Mouse (Mus musculus) adrenal gland, postnatal 10 days (tissue): ENCODE results near the gene Usp49. TPM values are rescaled to one million over a fixed set of nuclear protein-coding genes. Genes with fewer than 3 reads are reported as not detected.
A peak's percentile ranks its signal among the peaks of the same experiment; 100 is the strongest.

ENCODE experiments used
- DNase-seq: peaks from one replicate; pipeline ENCODE4 v3.0.0; 2021; ENCODE audit warnings: mixed read lengths
- total RNA-seq, 2 experiments: library from RNA; stranded (reverse); gene quantifications; 2 replicates each; pipeline ENCODE4 v1.2.3; 2021

Usp49 gene
- total RNA-seq, 2 experiments from 2014 or later, result 6.8 to 9.0 TPM

DNA sequence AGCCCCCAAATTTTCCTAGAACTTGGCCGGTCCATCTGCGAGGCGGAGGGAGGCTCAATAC, 63.8 kb downstream of the Usp49 start, which contains the start of gene Gm21981:
Gene Gm21981, minus strand, starts transcription at position 14 of the 61 bp plus-strand sequence.
- no peak for DNase-seq

DNA sequence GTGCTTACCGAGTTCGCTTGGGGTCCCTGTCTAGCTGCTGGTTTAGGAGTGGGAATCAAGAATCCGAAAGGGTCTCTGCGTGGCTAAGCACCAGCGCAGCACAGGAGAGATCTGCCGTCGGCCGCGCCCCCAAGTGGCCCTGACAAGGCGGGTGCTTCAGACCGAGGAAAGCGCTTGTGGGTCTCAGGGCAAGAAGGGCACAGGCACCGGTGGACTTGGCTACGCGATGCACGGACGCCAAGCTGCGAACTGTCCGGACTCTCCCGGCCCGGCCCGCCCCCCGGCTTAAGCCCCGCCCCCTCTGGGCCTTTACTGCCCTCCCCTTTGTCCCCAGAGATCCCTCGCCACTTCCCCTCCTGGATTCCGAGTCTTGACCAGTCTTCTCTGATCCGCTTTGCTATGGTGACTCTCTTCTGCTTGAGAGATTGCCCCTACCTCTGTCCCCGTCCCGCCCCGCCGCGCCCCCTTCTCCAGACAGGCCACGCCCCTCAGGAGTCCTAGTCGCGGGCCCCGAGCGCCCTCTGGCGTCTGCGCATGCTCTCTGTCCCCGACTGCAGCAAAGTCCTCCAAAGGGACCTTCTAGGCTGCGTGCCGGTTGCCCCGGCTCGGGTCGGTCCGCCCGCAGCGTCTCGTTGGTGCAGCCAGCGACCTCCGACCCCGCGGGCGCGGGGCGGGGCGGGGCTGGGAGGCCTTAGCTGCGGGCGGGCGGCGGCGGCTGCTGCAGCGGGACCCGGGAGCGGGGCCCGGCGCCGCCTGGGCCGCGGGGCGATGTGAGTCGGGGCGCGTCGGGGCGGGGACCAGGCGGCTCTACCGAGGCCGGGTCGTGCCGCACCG, 64.2 kb downstream of the Usp49 start, which contains the start of gene Prickle4:
Gene Prickle4, minus strand, starts transcription at position 234 of the 834 bp plus-strand sequence.
- DNase-seq, result peak; percentile 99

DNA sequence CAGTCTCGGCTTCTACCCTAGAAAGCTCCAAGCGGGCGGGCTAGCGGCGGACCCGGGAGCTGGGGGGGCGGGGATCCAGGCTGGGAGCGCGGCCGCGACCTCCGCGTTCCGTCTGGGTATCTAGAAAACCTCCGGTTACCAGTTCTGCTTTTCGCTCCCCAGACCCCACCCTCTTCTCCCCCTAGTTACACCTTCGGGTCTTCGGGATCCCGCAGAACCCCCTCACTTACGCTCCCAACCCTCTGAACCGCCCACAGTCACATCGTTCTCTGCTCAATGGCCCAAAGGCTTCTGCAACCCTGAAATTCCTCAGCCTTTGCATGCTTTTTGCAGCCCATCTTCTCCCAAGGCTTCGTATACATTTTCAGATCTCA, 64.8 kb downstream of the Usp49 start:
- DNase-seq, result no peak

DNA sequence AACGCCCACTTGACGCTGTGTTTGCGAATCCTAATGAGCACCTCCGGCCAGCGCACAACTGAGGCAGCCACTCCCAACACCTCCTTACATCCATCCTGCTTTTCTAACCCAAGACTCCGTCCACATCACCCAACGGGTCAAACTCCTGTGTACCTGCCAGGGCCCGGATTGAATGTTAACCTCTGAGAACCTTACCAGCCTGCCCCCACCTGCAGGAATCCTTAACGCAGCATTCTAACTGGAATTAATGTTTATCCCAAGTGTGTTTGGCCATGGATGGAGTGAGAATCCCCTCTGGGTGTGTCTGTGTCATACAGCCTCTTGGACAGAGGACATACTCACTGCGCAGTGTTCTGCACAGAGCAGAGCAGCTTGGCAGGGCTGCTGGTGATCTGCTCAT, 67.7 kb downstream of the Usp49 start:
- no peak for DNase-seq

DNA sequence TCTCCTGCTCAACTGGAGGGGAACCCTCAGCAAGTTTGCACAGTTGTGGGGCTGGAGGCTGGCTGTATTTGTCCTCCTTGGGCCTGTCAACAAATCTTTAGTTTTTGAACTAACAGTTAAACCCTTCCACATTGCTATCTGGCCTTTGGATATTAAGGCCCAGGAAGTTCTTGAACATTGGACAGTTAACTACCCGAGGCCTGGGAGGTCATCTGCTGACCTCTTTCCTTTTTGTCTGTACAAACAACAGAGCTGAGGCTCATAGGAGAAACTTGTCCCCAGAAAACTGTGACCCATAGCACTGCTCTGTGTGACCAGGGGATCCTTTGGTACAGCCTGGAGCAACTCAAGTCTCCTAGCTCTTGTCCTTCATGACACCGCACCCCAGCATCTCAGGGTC, 68.6 kb downstream of the Usp49 start:
- DNase-seq, result no peak

DNA sequence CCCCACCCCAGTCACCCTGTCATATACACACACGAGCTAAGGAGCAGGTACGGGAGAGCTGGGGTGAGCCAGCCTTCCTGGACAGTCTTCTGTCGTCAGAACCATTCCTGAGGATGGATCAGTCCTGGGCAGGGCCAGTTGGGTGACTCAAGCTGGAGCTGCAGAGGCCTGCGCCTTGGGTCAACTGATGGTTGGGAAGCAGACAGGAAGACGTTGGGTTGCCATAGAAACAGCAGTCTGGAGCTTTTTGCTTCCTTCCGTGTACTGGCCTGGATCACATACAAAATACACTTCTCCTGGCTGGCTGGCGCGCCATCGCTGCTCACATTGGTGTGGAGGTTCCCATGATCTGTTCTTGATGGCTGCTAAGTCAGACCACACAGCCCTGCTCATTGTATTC, 71.3 kb downstream of the Usp49 start:
- no peak for DNase-seq

DNA sequence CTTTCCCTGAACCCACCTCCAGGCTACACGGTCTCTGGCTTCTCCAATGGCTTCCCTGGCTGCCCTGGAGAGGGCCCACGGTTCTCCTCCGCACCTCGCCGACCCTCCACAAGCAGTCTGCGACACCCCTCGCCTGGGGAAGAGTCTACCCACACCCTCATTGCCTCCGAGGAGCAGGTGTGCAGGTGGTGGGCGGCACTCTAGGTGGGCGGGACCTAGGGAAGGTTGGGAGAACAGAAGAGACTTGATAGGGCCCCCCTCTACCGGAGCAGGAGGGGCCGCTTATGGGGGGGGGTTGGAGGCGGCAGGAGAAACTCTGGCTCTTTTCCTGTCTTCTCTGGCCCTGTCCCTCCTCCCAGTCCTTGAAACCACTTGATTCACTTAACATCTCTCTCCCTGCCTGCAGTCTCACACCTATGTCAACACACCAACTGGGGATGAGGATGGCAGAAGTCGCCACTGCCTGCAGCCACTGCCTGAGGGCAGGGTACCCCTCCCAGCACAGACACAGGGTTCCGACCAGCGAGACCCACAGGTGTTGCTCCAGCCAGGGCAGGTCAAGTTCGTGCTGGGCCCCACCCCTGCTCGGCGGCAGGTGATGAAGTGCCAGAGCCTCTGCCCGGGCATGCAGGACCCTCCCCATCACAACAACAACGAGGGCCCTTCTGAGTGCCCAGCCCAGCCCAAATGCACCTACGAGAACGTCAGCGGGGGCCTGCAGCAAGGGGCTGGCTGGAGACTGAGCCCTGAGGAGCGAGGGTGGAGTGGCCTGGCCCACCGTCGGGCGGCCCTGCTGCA, 72.3 kb downstream of the Usp49 start:
- DNase-seq, result no peak

DNA sequence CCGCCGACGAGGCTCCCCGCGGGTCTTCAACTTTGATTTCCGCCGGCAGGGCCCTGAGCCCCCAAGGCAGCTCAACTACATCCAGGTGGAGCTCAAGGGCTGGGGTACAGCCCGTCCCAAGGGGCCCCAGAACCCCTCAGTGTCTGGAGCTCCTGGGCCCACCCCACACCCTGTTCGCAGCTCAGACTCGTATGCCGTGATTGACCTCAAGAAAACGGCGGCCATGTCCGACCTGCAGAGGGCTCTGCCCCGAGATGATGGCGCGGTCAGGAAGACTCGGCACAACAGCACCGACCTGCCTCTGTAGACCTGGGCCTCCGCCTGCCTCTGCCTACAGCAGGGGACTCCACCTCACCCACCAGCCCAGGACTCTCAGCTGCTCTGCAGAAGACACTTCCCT, 73.1 kb downstream of the Usp49 start:
- DNase-seq, result no peak

DNA sequence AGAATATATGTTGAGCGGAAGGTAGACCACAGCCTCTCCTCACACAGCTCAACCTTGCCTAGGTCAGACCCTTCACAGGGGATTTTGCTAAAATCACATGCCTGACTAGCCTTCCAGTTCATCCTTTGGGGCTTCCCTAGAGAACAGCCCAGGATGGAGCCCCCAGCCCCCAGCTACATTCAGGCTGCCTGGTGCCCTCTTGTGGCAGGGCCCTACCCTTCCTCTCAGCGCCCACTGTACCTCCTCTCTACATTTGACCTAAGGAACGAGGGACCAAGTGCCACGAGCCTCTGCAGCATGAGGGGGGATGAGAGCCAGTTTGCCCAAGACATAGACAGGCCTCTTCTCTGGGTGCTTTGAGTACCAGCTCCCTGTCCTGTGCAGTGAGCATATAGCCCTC, 74.2 kb downstream of the Usp49 start:
- DNase-seq, result no peak

DNA sequence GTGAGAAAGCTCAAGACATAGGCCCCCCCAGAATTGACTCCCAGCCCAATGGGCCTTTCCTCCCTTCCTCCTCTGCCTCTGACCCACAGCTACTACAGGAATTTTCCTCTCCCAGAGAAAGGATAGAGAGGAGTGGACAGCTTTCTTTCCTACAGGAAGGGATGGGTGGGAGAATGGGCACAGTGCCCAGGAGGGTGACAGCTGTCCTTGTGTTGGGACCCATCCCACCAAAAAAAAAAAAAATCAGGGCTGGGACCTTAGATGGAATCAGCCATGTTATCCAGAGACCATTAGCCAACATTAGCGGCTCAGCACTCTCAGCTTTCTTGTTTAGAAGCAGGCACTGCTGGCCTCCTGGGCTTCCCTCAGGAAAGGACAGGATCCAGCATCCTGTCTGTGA, 75.7 kb downstream of the Usp49 start:
- no peak for DNase-seq

DNA sequence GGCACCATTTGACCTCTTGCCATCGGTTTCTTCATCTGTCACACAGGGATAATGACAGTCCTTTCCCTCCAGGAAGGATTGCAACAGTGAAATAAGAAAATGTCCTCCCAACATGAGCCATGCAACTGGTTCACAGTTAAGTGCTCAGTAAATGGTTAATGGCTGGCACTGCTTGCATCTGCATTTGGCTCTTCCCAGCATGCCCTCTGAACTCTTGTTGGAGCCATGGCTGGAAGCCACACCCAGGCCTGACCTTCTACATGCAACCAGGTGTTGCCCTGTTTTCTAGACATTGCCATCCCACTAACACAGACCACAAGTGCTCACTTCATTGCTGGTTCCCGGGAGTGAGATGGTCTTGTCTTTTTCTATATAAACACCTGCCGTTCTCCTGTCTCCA, 77.5 kb downstream of the Usp49 start:
- no peak for DNase-seq

DNA sequence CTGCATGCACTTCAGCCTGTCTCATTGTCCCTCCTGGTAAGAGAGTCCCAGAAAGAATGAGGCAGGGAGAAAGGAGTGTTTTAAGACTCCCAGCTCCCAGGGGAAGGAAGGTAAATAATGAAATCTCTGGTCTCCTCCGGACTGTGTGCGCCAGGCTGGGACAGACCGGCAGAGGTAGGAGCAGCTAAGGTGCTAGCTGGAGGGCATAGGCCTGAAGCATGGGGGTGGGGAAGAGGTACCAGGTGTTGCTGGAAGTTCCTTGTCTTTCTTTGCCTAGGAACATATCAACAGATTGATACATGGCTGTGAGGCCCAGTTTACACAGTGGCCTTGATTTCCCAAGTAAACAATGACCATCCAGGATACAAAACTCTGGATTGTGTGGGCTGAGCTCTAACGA, 78.5 kb downstream of the Usp49 start:
- DNase-seq, result no peak

DNA sequence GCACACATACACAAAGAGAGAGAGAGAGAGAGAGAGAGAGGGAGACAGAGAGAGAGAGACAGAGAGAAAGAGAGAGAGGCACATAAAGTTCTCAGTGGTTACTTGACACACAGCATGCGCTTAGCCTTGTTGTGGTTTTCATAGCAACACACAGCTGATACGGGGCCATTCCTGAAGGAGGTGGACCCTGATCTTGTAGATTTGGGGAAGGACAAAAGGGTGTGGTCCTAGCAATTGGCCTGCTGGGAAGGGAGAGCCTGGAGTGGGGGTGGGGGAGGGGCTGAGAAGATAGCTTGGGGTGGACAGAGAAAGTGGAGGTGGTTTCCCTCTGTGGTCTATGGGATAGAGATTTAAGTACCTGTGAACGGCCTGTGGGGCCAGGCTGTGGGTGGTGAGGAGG, 79.5 kb downstream of the Usp49 start:
- no peak for DNase-seq

DNA sequence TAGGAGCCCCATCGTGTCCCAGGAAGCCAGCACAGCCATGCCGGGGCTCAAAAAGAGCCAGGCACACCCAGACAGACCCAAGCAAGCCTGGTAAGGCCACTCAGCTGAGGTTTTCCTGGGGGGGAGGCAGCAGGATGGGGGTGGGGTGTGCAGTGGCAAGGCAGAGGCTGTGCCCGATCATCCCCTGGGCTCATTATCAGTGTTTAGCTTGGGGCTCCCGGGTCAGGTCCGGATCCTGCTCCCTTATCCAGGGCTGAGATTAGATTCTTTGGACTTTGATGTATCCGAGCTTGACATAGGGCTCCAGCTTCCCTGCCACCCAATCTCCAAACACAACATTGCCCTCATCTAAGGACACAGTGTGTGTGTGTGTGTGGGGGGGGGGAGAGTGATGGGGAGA, 81.4 kb downstream of the Usp49 start:
- no peak for DNase-seq

DNA sequence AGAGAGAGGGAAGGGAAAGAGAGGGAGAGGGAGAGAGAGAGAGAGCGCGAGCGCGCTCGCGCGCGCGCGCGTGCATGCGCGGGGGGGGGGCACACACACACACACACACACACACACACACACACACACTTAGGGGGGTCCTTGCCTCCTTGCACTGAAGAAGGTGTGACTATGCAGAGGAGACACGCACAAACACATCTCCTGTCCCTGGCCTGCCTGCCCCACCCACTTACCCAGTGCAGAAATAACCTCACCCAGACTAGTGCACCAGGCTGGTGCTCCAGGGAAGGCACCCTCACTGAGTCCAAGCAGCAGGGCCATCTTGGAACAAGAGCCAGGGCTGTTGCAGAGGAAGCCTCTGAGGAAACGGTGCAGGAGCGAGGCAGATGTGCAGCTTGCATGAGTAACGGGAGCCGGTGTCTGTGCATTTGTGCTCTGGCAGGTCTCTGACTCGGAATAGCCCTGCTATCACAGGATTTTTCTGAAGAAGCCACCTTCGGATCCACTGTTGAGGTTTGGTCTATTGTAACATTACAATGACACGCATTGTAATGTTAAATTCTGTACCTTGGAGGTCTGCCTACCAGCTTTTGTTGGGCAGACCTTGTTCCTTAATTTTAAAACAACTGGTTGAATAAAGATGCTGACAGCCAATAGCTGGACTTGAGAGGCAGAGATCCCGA, 82.5 kb downstream of the Usp49 start:
- DNase-seq, result no peak

DNA sequence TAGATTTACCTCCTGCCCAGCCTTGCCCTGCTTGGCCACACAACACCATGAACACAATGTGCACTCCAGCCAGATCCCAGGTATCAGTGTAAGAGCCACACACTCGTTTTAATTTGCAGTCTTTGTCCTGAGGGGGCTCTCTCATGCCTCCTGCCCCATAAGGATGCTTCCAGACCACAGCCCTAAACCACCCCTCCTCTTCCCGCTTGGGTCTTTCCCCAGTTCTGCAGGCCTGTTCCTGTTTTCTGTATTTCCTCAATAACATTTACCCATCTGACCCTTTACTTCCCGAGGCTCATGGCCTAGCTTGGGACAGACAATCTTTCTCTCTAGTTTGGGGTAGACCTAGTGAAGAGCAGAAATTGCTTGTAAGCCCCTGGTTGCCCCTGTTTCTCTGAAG, 84.5 kb downstream of the Usp49 start:
- DNase-seq, result no peak

DNA sequence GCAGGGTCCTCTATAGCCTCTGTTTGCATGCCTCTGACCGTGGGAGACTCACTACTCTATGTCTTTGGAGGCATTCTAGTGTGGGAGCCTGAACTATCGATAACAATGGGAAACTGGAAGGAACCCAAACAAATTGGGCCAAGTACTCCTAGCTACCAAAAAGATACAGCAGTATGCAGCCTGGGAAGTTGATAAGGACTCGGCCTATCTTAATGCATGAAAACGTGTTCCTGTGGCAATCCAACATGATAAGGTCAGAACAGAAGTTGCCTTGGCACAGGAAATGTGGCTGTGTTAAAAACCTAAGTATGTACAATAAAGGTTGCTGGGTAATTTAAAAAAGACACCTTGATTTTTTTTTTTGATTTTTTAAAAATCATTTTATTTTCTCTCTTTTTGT, 90.7 kb downstream of the Usp49 start:
- DNase-seq, result no peak

DNA sequence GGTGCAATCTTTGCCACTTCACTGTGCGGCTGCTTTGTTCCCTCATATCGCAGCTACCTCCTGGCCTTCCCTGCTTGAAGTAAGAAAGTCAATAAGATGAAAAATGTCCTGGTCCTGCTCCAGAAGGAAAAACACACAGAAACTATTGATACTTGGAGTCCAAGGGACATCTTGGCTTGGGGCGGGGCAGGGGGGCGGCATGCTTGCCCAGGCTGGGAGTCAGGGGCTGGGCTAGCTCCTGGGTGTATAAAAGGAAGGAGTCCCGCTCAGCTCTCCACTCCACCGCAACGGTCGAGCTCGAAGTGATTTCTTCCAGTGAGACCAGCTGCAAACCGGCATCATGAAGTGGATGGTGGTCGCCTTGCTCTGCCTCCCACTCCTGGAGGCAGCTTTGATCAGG, 96.1 kb downstream of the Usp49 start, which contains the start of gene Pgc:
Gene Pgc, plus strand, starts transcription at position 277 of the 400 bp plus-strand sequence.
- no peak for DNase-seq

DNA sequence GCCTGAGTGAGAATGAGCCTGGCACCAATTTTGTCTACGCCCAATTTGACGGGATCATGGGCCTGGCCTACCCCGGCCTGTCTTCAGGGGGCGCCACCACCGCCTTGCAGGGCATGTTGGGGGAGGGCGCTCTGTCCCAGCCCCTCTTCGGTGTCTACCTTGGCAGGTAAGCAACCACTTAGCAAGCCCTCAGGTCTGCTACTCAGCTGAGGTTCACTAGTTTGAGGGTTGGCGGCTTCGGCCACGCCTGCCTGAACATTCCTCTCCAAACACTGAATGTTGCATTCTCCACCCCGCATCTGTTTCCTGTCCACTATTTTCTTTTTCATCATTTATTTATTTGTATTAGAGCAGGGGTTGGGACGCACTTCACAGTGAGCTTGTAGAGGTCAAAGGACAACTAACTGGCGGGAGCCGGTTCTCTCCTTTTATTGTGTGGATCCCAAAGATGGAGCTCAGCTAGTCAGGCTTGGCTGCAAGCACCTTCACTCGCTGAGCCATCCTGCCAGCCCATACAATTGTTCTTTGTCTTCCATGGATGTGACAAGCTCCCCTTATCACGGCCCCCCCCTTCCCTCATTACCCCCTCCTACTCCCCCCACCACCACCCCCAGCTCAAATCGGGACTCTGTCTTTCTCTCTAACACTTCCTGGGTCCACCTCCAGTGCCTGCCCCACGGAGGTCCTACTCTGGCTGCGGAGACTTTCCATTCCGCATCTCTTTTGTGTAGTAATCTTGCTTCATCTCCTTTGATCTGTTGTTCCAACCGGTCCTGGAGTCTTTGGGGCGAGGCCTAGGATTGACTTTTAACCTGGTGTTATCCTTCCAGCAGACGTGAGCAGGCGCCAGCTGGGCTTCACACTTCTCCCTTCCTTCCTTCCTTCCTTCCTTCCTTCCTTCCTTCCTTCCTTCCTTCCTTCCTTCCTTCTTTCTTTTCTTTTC, 100.4 kb downstream of the Usp49 start:
- DNase-seq, result no peak

DNA sequence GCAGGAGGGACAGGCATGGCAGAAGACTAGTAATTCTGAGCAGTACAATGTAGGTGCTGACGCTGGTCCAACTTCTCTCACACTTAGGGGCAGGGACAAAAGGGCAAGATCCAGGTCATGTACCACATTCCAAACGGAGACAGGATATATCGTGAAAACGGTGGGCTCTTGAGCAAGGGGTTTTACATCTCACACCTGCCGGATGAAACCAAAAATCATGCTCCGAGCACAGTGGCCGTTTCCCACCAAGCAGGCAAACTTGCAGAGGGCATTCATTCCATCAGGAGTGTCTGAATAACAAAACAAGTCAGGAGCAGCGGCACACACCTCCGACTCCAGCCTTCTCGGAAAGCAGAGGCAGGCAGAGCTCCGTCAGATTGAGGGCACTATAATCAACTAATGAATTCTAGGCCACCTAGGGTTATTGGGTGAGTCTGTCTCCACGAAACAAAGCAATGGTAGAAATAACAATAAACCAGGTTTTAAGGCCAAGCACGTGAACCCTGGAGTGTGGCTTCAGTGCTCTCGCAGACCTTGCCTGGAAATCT, 105.1 kb downstream of the Usp49 start:
- DNase-seq, result no peak
